Mouse (Mus musculus): ENCODE measurements around the gene AI413582.

AI413582 gene

DNA sequence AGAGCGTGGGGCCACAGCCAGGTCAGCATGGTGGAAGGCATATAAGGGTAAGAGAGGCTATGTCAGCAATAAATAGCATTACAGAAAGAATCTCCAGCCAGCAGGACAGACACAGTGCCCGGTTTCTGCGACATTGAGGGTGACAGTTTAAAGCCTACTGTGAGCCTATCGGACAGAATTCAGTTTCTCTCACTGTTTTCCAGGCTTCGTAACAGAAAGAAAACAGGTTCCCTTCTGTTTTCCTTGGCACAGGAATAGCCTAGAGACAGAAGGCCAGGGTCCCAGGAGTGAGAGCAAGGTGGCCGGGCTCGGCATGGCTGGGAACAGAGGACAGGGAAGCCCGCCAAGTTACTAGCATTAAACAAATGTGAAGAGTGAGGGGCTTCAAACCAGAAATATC, 14.3 kb upstream of the AI413582 start:
- no peak for DNase-seq (ENCODE audit: low read depth, low spot score)

DNA sequence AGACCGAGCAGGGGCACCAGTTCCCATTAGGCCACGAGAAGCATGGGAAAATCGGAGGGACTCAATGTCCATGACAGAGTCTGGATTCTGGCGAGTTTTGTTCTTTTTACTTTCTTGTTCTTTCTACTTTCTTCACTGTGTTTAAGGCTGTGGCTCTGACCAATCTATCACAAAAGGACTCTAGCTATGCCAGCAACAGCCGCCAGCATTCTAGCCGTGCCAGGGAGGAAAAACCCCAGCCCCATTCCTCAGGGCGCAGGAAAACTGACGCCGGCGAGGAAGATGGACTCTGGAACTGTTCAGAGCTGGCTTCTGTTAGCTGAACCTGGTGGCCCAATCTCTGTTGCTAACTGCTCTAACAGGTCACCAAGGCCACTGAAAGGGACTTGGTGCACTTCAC, 12.9 kb upstream of the AI413582 start:
- DNase-seq (ENCODE audit: low read depth, low spot score) = no peak

DNA sequence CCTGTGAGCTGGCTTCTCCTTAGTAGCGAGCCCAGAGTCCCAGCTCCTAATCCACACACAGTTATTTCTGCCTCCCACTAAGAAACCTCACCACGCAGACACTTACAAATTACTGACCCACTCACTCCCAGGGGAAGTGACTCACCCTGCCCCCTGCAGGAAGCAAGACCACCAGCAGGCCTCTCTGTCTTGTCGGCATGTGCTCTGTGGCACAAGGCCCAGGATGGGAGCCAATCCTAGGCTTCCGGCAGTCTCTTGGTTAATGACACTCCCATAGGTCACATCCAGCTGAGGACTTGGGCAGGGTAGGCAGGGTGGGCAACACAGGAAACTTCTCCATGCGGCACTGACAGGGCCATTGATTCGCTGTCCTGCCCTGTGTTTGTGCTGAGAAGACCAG, 11.9 kb upstream of the AI413582 start:
- no peak for DNase-seq (ENCODE audit: low read depth, low spot score)

DNA sequence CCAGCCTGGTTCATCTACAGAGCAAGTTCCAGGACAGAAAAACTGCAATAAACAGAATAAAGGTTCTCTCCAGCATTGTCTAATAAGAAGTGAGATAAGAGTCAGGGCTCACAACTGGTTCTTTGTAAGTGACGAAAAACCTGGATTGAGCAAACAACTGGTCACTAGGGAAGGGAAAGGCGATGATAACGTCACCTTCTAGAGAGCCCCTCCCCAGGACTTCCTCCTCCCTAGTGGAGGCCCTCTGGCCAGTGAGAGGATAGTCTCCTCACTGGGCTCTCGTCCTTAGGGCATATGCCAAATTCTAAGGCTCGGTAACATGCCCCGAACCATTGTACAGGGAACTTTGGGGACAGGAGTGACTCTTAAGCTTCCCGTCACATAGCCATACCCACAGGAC, 10.5 kb upstream of the AI413582 start:
- DNase-seq (ENCODE audit: low read depth, low spot score) = no peak

DNA sequence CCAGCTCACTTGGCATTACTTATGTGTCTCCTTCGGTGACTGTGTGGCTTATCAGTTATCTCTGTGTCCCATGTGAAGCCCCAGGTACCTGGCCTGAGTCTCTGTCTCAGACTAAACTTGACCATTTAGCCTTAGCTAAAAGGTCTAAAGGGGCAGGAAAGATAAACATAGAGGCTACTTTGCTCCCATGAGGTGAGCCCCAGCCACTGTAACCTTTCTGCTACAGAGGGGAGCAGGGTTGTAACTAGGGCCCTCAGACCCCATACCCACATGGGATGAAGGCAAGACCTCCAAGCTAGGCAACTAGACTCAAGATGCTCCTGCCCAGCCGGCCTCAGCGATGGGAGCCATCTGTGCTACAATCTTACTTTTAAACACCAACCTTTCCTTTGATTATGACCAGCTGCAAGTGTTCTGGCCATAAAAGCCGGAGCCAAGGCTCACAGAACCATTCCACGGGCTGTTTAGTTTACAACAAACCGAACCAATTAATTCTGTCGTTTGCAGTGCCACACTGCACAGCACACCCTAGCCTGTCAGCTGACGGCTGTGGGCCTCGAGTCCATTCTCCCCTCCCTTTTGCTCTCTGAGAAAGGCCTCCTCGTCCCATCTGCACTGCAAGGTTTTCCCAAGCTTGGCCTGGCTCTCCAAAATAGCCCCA, 9.7 kb upstream of the AI413582 start:
- no peak for DNase-seq (ENCODE audit: low read depth, low spot score)

DNA sequence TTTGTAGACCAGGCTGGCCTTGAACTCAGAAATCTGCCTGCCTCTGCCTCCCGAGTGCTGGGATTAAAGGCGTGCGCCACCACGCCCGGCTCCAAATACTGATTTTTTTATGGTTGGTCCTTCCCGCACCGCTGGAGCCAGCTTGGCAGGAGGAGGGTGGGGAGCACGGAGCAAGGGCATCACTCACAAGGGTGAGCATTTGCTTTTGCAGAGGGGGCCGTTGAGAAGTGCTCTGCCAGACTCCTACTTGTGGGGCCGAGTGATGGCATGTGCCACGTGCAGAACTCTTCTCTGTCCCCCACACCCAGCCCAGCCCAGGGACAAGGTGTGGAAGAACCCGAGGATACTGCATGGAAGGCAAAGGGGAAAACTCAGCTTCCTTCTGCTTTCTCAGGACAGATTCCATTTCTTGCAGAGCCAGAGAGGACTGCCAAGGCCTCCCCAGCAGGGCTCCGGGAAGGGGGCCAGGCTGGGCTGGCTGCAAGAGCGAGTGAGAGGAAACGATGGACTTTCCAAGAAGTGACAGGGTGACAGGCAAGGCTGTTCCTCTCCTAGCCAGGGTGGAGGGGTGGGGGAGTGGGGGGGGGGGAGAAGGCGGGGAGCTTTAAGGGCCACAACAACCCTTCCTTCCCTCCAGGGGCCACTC, 9.0 kb upstream of the AI413582 start:
- no peak for DNase-seq (ENCODE audit: low read depth, low spot score)

DNA sequence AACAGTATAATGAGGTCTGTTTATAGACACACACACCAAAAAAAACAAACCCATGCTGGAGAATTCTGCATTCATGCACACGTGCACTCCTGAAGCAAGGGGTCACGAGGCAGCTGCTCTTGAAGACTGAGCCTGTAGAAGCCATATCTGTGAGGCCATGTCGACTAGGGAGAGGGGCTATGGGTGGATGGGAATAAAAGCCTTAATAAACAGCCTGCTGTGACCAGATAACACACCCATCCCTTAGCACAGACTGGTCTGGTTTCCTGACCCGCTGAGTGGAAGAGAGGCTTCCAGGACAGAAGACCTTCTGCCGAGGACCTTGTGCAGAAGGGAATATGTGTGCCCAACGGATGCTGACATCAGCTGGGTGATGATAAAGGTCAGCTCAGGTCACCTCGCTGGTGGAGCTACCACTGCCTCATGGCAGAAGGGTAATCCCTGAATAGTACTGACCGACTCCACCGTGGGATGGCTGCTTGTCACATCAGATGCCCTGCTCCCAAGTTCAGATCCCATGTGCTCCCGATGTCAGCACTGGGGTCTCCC, 8.3 kb upstream of the AI413582 start:
- no peak for DNase-seq (ENCODE audit: low read depth, low spot score)

DNA sequence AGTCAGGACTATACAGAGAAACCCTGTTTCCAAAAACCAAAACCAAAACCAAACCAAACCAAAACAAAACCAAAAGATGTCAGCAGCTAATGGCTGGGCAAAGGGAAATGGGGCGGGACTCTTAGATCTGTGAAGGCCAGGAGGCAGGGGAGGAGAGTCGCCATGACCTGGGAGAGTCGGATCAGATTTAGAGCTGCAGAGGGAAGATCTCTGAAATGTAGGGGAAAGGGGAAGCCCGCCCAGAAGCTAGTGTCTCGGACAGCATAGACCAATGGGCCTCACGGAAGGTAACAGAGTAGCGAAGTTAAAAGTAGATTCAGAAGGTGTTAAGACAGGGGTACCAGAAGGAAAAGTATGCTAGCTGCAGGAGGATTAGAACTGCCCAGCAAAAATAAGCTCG, 5.8 kb upstream of the AI413582 start:
- DNase-seq (ENCODE audit: low read depth, low spot score) = no peak

DNA sequence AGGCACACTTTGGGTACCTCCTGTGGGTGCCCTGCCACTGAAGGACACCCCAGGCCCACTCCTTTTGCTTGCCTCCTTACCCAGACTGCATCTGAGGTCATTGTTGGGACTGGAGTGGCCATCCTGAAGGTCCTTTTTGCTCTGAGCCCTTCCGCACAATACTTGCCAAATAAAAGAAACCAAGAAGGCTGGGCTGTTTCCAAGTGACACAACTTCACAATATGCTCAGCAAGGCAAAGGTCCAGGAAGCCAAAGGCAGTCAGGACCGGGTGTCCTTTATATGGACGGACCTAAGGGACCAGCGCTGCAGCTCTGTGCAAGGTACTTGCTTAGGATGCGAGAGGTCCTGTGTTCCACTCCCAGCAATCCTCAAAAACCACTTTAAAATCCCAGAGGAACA, 2.7 kb upstream of the AI413582 start:
- no peak for DNase-seq (ENCODE audit: low read depth, low spot score)

DNA sequence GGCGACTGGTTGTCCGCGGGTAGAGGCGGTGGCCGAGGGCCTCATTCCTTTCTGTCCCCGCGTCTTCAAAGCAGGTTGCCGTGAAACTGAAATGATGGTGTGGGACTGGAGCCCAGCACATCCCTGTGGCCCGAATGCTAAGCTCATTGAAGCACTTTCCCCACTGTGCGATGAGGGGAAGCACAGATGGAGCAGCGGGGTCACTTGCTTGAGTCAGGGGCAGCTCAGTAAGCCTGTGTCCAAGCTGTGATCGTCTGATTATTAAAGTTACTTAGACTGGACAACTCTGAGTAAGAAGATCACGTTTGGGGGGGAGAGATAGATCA, 349 bp upstream of the AI413582 start:
- no peak for DNase-seq (ENCODE audit: low read depth, low spot score)

DNA sequence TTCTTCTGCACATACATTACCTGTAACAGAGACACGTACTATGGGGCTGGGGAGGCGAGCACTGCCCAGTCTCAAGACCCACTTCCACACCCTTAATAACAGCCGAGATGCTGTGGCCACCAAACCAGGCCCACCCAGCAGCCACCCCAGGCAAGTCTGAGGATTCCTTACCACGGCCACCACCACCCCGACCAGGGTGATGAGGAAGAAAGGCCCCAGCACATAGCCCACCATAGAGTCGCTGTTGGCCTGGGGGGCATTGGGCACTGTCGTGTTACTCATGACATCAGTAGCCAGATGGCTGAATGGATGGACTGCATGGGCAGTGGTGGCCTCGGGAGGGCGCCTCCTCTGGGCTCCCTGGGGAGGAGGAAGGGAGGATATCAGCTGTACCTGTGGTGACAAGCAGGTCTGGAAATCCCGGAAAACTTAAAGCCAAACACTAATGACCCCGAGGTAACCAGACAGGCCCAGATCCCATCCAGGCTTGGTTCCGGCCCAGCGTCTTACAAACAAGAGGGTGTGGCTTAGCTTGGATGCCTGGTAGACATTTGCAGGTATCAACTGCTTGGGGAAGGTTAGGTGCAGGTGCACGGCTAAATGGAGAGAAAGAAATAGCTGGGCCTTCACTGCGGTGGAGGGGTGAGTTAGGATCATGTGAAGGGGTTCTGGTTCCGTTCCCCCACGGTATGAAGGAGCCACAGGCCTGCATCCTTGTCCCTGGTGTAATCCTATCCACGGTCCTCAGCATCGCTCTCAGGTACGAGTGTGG, 979 bp downstream of the AI413582 start:
- DNase-seq (ENCODE audit: low read depth, low spot score) = no peak

DNA sequence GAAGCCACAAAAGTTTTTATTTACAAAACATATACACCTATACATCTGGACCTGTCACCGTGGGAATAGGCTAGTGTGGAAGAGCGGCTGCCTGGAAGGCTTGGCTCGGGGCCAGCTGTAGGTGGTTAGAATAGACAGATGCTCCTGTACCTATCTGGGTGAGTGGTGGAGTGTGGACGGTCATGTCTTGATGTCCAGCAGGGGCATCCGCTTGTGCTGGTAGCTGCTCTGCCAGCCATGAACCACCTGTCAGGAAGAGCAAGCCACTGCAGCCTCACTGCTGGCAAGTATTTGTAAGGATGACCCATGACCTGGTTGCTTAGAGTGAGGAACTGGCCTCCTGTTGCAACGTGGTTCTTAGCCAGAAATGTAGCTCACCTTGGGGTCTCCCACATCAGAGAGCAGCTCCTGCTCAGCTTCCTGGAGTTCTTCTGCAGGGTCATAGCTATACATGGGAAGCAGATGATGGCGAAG, 1.7 kb downstream of the AI413582 start:
- DNase-seq (ENCODE audit: low read depth, low spot score) = no peak

DNA sequence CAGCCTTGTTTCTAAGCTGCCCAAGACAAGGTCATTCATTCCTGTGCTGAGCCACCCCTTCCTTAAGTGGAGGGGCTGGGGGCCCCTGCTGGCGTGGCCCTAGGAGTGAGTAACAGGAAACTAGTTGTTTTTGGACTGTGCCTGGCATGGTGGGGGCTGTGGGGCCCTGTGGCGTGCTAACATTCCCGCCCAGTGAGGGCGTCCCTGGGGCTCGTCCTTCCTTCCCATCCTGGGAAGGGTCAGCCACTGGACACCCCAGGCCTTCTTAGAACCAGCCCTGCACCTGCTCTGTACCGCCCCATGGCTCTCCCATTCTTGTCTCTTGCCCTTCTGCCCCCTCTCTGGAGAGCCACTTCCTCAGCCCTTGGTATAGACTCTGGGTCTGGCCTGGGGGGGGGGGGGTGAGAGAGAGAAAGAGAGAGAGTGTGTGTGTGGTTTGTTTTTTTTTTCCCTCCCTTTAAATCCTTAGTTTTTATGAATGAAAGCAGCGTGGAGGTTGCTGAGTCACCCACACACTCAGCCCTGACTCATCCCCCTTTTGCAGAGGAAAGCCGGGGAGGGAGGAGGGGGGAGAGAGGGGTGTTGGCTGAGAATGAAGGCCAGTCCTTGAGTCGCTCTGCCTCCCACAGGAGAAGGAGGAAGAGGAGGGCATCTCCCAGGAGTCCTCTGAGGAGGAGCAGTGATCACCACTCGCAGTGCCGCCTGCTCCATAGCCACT, 3.6 kb downstream of the AI413582 start:
- no peak for DNase-seq (ENCODE audit: low read depth, low spot score)

DNA sequence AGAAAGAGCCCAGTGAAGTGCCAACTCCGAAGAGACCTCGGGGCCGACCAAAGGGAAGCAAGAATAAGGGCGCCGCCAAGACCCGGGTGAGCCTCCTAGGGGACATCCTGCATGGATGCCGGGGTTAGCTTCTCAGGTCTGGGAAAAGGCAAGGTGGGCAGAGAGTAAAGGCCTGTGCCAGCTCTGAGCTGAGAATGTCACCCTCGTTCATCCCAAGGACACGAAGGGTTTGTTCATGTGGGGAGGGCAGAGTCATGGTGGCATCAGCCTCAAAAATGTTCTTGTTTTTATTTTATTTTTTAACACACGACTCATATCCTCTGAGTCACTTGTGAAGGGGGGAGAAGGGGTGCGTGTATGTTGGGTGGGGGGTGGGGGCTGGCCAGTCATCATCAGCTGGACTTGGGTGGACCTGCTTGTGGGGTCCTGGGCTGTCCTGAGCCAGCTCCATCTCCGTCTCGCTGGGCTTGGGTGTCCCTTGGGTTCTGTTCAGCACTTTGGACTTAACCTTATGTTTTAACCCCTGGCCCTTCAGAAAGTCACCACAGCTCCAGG, 4.6 kb downstream of the AI413582 start:
- DNase-seq (ENCODE audit: low read depth, low spot score) = no peak

DNA sequence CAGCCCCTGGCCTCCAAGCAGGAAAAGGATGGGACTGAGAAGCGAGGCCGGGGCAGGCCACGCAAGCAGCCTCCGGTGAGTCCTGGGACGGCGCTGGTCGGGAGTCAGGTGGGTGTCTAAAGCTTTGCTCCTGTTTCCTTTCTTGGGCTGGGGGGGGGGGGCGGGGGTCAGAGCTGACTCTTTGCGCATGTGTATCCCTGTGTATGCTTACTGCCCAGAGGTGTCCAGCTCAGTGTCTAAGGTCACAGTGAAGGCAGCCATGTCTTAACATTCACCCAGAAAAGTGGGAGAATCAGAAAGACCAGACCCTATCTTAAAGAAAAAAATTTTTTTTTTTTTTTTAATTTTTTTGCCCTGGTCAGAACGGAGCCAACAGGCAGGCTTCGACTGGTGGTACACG, 6.0 kb downstream of the AI413582 start:
- DNase-seq (ENCODE audit: low read depth, low spot score) = no peak

DNA sequence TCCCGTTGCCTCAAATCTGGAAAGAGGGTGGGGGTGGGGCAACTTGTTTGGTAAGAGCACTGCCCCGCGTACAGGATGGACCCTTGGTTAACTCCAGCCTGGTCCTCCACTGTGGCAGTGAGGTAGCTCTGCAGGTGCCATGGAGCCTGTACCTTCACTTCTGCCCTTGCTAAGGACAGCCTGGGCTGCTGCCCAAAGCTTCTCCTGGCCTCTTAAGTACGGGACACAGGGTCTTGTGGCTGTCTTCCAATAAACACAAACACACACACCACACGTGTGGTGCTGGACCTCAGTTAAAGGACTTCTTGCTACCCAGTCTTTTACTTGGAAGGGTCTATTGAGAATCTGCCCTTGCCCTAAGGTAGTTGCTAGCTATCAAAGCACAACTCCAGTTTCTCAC, 6.7 kb downstream of the AI413582 start:
- DNase-seq (ENCODE audit: low read depth, low spot score) = no peak

DNA sequence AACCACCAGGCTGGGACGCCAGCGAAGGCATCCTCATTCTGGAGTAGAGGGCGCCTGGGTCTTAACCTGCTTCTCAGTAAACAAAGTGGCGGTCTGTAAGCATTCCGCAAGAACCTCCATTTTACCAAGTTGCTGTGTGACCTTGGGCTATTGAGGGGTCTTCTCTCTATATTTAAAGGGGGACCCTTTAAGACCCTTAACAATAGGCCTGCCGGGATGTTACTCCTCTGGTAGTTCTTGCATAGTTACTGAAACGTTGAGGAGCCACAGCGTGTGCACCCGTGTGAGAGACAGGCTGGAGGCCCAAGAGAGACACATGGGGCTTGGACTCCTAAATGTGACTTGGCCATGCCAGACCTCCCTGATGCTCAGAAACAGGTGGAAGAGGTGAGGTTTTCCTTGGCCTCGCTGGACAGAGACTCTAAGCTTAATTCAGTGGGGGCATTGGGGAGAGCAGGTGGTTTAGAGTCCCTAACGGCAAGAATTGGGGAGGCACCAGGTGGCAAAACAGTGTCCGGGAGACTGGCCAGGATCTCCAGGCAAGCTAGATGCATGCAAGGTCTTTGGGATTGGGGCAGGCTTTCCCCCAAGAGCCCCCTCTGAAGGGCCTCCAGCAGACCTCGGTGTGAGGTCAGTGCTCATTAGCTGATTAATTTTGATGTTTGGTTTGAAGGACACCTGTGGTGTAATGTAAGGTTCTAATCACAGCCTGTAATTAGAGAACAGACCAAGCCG, 7.5 kb downstream of the AI413582 start:
- DNase-seq (ENCODE audit: low read depth, low spot score) = no peak

DNA sequence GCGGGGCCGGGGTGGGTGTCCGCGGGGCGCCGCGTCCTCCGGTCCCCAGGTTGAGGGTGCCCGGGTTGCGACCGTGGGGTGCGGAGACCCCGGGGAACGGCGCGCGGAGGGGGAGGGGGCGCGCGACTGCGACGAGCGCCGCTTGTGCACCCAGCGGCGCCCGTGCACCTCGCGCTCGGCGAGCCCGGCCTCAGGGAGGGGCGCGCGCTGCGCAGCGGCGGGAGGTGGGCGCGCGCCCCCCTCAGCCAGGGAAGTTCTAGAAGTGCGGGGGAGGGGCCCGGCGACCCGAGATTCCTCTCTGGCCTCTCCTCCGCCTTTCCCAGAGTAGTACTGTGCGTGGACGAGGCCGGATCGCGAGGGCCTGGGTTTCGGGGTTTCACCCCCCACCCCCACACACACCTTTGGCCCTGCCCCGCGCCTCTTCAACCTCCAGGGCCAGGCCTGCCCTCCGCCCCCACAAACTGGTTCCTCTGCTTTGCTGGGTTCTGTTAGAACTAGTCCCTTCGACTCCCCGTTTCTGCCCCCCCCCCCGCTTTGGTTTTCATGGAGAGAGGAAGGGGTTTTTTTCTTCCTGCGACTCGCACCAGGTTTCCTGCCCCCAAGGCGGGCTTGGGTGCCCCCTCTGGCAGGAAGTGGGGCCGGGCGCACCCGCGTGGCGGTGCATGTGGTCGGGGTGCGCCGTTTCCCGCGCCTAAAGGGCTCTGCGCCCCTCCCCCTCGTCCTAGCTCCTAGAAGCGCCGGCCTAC, 8.2 kb downstream of the AI413582 start:
- no peak for DNase-seq (ENCODE audit: low read depth, low spot score)

DNA sequence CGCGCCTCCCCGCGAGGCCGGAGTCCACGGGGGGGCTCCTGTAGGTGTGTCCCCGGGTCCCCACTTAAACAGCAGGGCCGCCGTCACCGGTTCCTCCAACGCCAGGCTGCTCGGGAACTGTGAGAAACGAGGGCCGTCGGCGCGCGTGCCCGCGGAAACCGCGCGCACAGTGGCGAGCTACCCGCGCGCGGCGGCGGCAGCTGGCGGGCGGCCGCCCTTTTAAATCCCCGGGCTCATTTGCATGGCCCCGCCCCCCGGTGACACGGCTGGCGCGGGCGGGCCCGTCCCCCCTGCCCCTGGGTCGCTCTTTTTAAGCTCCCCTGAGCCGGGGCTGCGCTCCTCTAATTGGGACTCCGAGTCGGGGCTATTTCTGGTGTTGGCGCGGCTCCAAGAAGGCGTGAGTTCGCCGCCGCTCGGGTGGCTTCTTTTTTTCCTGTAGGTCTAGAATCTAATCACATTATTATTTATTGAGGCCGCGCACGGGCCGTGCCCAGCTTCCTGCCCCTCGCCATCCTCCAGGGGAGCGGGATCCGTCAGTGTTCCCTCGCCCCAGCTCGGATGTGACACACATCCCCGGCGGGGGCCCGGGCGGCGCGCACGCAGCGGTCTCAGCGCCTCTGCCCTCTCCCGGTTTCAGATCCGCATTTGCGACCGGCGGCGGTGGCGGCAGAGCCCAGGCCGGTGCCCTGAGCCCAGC, 9.1 kb downstream of the AI413582 start, which contains the start of gene Hmga1:
TSS of gene Hmga1 (plus strand) at position 183 of the 697 bp plus-strand sequence.
- peak; percentile 94 for DNase-seq (ENCODE audit: low read depth, low spot score)
